Mouse (Mus musculus) forebrain, embryonic 10.5 days (tissue): ENCODE measurements around the gene Ackr1. TPM values are rescaled to one million over a fixed set of nuclear protein-coding genes. Genes with fewer than 3 reads are reported as not detected.

Source experiments
- DNase-seq: peaks from one replicate; pipeline ENCODE4 v3.0.0-alpha.2; 2017; ENCODE audit warnings: low spot score; ENCODE audit errors: extremely low spot score
- H3K27ac ChIP-seq: fragments of 300-500 bp; sonication (generic); 2 replicates; pipeline ENCODE4 v1.5.1; 2016; ENCODE audit warnings: mild to moderate bottlenecking
- H3K27me3 ChIP-seq: fragments of 300-500 bp; sonication (generic); 2 replicates; pipeline ENCODE4 v1.6.1; 2016; ENCODE audit warnings: mild to moderate bottlenecking; ENCODE audit not compliant: poor library complexity, severe bottlenecking
- H3K36me3 ChIP-seq: fragments of 300-500 bp; sonication (generic); replicated peaks from 2 replicates; pipeline ENCODE4 v1.6.1; 2016; ENCODE audit warnings: mild to moderate bottlenecking, moderate library complexity
- H3K4me1 ChIP-seq: fragments of 300-500 bp; sonication (generic); 2 replicates; pipeline ENCODE4 v1.6.1; 2016
- H3K4me3 ChIP-seq: fragments of 300-500 bp; sonication (generic); 2 replicates; pipeline ENCODE4 v1.5.1; 2016; ENCODE audit warnings: mild to moderate bottlenecking, moderate library complexity
- H3K9me3 ChIP-seq: fragments of 300-500 bp; sonication (generic); 2 replicates; pipeline ENCODE4 v1.6.1; 2016; ENCODE audit warnings: mild to moderate bottlenecking, moderate library complexity
- WGBS: fragments of 180-500 bp; shearing (Covaris S2); methylation state at CpG from one replicate; pipeline ENCODE4 v1.1.7; 2016; 5-methylcytosine and 5-hydroxymethylcytosine counted together
- polyA plus RNA-seq: library from polyadenylated mRNA; unstranded; fragments of >200 nt; fragmentation: Nextera tagmentation; extraction: Ambion mirVana; gene quantifications from 2 replicates; pipeline ENCODE4 v1.2.1, GENCODE M21; 2016

The Ackr1 gene
- polyA plus RNA-seq, 1 experiment from 2014 or later: 1.1 TPM

DNA sequence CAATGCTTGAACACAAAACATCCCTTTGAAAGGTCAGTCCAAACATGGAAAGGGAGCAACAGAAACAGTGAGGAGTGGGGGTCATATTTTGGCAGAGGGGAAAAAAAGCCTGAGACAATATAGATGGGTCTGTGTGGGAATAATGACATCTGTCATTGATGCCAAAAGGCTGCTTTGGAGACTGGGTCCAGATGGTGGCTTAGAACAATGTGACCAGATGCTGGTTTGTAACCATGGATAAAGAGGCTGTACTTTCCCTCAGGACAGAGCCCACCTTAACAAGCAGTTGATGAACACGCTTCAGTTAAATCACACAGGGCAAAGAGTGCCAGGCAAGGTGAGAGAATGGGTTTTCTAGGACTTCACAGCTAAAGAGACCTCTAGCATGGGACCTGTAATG lies 8.9 kb upstream of the Ackr1 start:
- Histone ChIP-seq H3K36me3 (no peaks in the 10 kb centered on the region; the same call in 1 of the 2 replicates), H3K4me3 (no peak overlapping the region), H3K9me3 (no peaks in the 10 kb centered on the region), H3K27me3 (no peaks in the 10 kb centered on the region), H3K4me1 (peaks cover 5% of the 10 kb centered on the region; the same call in 1 of the 2 replicates), H3K27ac (no peak overlapping the region)
- DNase-seq: no peak
- WGBS: 88% methylated on average over 1 of the region's 1 CpGs

DNA sequence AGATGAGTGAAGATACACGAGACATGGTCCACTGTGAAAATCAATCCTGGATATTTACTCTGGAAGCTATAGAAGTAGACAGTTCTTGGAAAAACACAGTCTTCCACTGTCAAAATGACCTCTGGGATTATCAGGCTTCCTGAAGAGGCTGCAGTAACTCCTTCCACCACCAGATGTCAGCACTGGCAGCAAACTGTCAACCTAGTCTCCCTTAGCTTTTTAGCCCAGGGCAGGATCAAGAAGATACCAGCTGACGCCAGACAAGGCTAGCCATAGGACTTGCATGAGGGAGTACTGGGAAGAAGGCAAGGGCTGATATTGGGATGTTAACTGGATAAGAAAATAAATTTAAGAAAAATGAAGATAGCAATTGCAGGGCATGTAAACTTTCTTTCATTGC lies 6.0 kb upstream of the Ackr1 start:
- no peaks in the 10 kb centered on the region for H3K9me3 ChIP-seq
- no peak overlapping the region for H3K4me3 ChIP-seq
- no peaks in the 10 kb centered on the region for H3K36me3 ChIP-seq
- no peak overlapping the region for H3K27ac ChIP-seq
- H3K27me3 ChIP-seq: no peaks in the 10 kb centered on the region
- 6% methylated on average over 2 of the region's 2 CpGs for WGBS
- peak; percentile 51 for DNase-seq
- H3K4me1 ChIP-seq: peaks cover 16% of the 10 kb centered on the region

DNA sequence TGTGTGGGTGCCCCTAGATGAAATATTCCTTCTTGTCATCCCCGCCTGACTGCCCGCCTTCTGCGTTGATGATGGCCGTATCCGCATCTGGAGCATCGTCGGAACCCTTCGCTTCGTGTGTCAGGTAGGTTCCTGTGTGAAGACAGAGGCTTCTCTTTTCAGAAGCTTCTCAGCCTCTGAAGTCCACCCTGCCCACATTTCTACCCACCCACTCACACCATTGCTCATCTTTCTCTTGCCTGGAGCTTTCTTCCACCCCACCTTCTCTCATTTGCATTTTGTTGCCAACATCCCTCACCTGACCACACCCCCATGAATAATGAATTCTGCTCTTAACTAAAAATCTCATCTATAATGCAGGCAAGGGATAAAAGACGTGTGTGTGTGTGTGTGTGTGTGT lies 3.5 kb upstream of the Ackr1 start:
- Histone ChIP-seq H3K36me3 (no peaks in the 10 kb centered on the region), H3K9me3 (no peaks in the 10 kb centered on the region), H3K4me1 (peaks cover 11% of the 10 kb centered on the region), H3K4me3 (no peak overlapping the region), H3K27ac (no peak overlapping the region), H3K27me3 (no peaks in the 10 kb centered on the region)
- 93% methylated on average over 10 of the region's 10 CpGs for WGBS
- DNase-seq: no peak

DNA sequence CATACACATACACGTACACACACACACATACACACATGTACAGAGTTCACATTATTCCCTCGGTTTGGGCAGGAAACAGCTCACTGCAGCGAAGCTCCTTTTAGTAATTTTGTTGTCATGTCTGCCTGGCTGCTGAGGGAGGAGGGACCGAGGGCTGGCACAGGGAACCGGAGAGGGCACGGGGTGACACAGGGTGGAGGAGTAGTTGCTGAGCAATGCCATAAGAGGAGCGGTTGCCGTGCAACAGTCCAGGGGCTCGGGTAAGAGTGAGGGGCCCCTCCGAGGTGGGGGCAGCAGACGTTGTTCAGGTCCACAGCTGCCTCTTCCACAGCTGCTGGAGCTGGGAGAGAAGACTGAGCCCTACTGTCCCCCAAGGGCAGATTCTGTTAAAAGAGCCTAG lies 2.4 kb upstream of the Ackr1 start:
- Histone ChIP-seq H3K9me3 (no peaks in the 10 kb centered on the region), H3K27me3 (no peaks in the 10 kb centered on the region), H3K4me3 (no peak overlapping the region), H3K36me3 (no peaks in the 10 kb centered on the region), H3K4me1 (peaks cover 11% of the 10 kb centered on the region), H3K27ac (peak overlapping the region; percentile 36; the same call in 1 of the 2 replicates)
- WGBS: 82% methylated on average over 11 of the region's 11 CpGs
- no peak for DNase-seq

DNA sequence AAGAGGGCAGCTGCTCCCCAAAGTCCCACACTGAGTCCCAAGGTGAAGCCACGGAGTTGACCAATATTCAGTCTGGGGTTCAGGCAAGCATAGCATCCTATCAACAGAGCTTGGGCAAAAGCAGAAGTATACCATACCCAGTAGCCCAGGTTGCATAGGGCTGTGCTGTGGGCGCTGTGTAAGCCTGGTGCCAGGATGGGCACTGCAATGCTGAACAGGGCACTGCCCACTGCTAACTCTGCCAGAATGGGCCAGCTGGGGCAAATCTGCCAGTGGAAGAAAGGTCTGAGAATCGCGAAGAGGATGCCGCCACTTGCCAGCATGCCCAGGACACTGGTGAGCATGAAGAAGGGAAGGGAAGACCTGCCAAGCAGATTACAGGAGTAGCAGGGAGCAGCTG lies 1.1 kb downstream of the Ackr1 start:
- Histone ChIP-seq H3K9me3 (no peaks in the 10 kb centered on the region), H3K27ac (no peak overlapping the region), H3K36me3 (no peaks in the 10 kb centered on the region), H3K4me3 (no peak overlapping the region), H3K27me3 (no peaks in the 10 kb centered on the region), H3K4me1 (peaks cover 23% of the 10 kb centered on the region)
- no peak for DNase-seq
- WGBS: 96% methylated on average over 5 of the region's 5 CpGs

DNA sequence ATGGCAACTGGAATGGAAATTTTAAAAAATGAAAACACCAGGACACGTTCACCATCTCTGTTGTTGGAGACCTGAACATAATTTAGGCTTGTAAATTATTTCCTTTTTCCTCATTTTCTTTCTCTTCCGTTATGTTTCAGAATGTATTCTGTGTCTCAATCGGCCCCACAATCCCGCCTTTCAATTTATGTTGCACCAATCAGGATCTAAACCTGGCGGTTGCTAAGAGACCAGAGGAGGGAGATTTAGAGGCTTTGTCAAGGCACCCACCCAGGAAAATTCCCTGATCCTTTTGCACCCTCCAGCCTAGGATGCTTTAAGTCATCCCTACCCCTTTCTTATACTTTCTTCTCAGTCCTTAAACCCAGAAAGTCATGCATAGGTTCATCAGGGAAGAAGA lies 3.8 kb downstream of the Ackr1 start:
- WGBS: 81% methylated on average over 5 of the region's 5 CpGs
- H3K27ac ChIP-seq: no peak overlapping the region
- DNase-seq: no peak
- H3K4me1 ChIP-seq: peaks cover 12% of the 10 kb centered on the region
- H3K4me3 ChIP-seq: no peak overlapping the region
- H3K9me3 ChIP-seq: no peaks in the 10 kb centered on the region
- H3K27me3 ChIP-seq: no peaks in the 10 kb centered on the region
- H3K36me3 ChIP-seq: no peaks in the 10 kb centered on the region

DNA sequence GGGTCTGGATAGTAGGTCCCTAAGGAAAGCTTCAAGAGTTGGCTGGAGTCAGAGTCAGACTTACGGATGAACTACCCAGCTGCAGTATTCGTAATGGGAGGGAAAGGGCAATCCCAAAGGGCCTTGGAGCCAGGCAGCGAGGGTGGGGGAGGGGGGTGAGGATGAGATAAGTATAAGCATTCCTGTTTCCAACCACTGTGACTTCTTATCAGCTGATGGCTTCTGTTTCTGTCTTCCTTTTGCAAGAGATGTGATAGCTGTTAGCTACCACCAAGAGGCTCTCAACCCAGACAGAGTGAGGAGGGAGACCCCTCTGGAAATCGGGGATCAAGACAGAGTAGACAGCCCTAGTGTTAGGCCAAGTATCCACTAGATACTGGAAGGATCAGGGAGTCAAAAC lies 4.4 kb downstream of the Ackr1 start:
- H3K27me3 ChIP-seq: no peaks in the 10 kb centered on the region
- WGBS: 59% methylated on average over 4 of the region's 4 CpGs
- no peak overlapping the region for H3K27ac ChIP-seq
- H3K9me3 ChIP-seq: no peaks in the 10 kb centered on the region
- peaks cover 12% of the 10 kb centered on the region for H3K4me1 ChIP-seq
- no peaks in the 10 kb centered on the region for H3K36me3 ChIP-seq
- DNase-seq: no peak
- no peak overlapping the region for H3K4me3 ChIP-seq

DNA sequence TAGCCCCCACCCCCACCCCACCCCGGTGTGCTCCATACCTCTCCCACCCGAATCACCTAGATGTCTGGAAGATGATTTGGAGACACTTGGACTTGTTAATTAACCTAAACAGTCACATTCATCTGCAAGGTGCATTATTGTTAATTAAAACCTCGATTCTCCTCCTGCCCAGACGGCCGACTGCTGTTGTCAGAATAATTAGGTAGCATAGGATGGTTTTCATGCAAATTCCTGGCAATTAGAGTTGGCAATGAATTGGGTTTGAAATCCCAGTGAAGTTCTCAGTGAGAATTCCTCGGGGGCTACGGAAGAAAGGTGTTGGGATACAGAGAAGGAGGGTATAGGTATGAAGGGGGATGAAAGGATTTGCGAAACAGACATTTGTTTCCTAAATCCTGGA lies 5.1 kb downstream of the Ackr1 start:
- no peaks in the 10 kb centered on the region for H3K27me3 ChIP-seq

DNA sequence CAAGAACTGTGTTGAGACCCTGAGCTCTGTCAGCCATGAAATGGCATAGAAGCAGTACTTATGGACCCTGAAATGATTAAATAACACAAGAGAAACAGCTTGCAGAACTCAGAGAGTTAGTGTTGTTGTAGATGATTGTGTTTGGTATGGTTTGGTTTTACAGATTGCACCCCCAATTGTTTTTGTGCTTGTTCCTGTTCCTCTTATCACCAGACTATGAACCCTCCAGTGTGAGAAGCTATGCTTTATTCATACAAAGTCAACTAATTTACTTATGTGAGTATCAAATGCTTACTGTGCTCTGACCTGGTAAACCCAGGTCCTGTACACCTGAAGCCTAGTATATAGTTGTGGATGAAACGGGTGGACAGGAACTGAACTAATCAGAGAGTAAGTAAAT lies 7.0 kb downstream of the Ackr1 start:
- Histone ChIP-seq H3K36me3 (no peaks in the 10 kb centered on the region), H3K4me1 (peaks cover 12% of the 10 kb centered on the region), H3K27ac (no peak overlapping the region), H3K4me3 (no peak overlapping the region), H3K9me3 (no peaks in the 10 kb centered on the region), H3K27me3 (no peaks in the 10 kb centered on the region)
- no peak for DNase-seq
- 83% methylated on average over 1 of the region's 1 CpGs for WGBS

More for the DNA sequence above, 5.1 kb downstream of the Ackr1 start:
- WGBS: 60% methylated on average over 8 of the region's 8 CpGs
- H3K36me3 ChIP-seq: no peaks in the 10 kb centered on the region
- H3K4me3 ChIP-seq: no peak overlapping the region
- H3K27ac ChIP-seq: no peak overlapping the region
- peaks cover 12% of the 10 kb centered on the region for H3K4me1 ChIP-seq
- H3K9me3 ChIP-seq: no peaks in the 10 kb centered on the region
- DNase-seq: no peak

DNA sequence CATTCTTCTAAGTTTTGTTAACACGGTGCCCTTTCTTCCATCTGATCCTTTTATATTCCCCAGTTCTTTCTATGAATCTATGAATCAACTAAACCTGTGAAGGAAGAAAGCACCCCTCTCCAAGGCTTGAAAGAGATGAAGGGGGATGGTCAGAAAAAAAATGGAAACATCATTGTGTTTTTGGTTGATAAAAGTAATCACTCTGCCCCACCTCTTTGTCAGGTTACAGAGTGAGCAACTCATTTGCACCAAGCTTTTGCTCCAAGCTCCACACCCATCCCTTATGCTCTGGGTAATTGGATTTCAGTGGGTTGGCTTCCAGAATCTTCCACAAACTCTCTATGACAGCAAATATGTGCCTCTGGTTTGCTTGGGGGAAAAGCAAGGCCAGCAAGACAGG lies 8.2 kb downstream of the Ackr1 start:
- H3K9me3 ChIP-seq: no peaks in the 10 kb centered on the region
- H3K27me3 ChIP-seq: no peaks in the 10 kb centered on the region
- H3K27ac ChIP-seq: no peak overlapping the region
- no peak overlapping the region for H3K4me3 ChIP-seq
- no peak for DNase-seq
- no peaks in the 10 kb centered on the region for H3K36me3 ChIP-seq
- peaks cover 12% of the 10 kb centered on the region for H3K4me1 ChIP-seq
- WGBS: 94% methylated on average over 1 of the region's 1 CpGs

DNA sequence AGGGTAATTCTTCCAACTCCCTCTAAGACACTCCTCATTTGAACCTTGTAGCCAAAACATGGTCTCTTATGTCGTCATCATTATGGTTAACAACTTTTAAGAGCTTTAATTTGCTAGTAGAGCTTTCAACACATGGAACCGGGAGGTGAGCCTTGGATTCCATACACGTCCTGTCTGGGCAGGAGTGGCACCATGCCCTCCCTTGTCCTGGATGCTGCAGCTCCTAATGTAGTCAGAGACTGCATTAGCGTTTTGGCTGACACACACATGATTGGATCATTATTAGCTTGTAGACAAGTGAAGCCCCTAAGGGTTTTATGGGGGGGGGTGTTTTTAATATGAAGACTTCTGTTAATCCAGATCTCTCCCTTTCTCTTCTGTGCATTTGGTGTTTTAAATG lies 8.6 kb downstream of the Ackr1 start:
- 78% methylated on average over 4 of the region's 4 CpGs for WGBS

DNA sequence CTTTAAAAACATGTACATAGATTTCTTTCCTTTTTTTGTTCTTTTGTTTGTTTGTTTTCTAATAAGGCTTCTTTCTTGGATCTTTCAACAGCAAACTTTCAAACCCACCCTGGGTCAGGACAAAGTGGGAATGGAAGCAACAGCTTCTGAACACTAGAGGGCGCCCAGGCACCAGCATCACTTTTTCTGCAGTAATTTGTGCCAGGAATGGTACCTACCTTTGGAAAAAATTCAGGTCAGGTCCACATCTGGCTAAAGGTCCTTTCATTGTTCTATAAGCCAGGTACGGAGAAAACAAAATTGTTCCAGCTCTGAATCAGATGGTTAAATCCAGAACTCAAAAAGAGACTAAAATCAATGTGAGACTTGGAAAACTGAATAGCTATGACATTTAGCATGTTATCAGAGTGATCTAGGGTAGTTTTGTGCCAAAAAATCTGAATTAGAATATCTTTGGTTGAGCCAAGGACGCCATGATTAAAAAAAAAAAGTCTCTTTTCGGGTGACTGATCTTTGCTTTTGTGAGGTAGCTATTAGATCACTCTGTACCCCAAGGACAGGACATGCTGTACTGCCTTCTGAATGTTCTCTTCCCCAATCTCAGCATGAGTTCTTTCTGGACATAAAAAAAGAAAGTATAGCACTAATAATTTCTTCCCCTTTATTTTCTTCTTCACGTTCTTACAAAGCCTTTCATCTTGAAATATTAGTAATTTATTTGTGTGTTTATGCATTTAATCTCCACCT lies 9.5 kb downstream of the Ackr1 start:
- Histone ChIP-seq H3K36me3 (no peaks in the 10 kb centered on the region), H3K27ac (no peak overlapping the region), H3K27me3 (no peaks in the 10 kb centered on the region), H3K9me3 (no peaks in the 10 kb centered on the region), H3K4me1 (peaks cover 7% of the 10 kb centered on the region), H3K4me3 (no peak overlapping the region)
- DNase-seq: no peak
- 36% methylated on average over 5 of the region's 5 CpGs for WGBS

More for the DNA sequence above, 8.6 kb downstream of the Ackr1 start:
- Histone ChIP-seq H3K4me1 (peaks cover 12% of the 10 kb centered on the region), H3K36me3 (no peaks in the 10 kb centered on the region), H3K9me3 (no peaks in the 10 kb centered on the region), H3K27ac (no peak overlapping the region), H3K4me3 (no peak overlapping the region), H3K27me3 (no peaks in the 10 kb centered on the region)
- no peak for DNase-seq

DNA sequence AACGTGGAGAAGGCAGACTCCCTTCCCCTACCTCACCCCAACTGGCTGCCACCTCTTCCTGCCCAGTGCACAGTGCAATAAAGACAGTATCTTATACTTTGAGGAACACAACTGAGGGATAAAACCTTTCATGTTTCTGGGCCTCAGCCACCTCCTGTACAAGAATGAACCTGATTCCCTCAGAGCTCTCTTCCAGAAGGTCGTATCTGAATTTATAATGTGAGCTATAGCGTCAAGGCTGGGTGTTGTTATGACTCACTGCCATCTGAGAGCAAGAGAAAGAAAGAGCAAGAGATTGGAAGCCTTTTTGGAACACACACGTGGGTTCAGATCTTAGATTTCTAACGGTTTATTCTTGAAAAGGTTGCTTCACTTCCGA lies 11.3 kb downstream of the Ackr1 start:
- WGBS: 77% methylated on average over 6 of the region's 6 CpGs
- H3K36me3 ChIP-seq: no peaks in the 10 kb centered on the region
- DNase-seq: no peak
- no peak overlapping the region for H3K27ac ChIP-seq
- H3K27me3 ChIP-seq: no peaks in the 10 kb centered on the region
- H3K4me1 ChIP-seq: no peaks in the 10 kb centered on the region
- no peaks in the 10 kb centered on the region for H3K9me3 ChIP-seq
- no peak overlapping the region for H3K4me3 ChIP-seq
